Mouse (Mus musculus): ENCODE measurements around the gene Il10ra. TPM values are rescaled to one million over a fixed set of nuclear protein-coding genes. Genes with fewer than 3 reads are reported as not detected.

Il10ra gene
- polyA plus RNA-seq, 1 experiment from 2014 or later, result 0.54 TPM

- Histone ChIP-seq H3K9ac (no peak overlapping the region), H3K27me3 (no peaks in the 10 kb centered on the region), H3K4me1 (no peaks in the 10 kb centered on the region), H3K36me3 (no peaks in the 10 kb centered on the region), H3K4me3 (no peak overlapping the region), H3K9me3 (replicated peaks) (no peaks in the 10 kb centered on the region), H3K27ac (no peak overlapping the region), H3K4me2 (replicated peaks) (no peak overlapping the region)
- WGBS, result 96% methylated on average over 4 of the region's 4 CpGs
- ATAC-seq (ENCODE audit: low FRiP score), result no peak
Measured at GRCm38 (mm10) chr9:45255431-45255830, 13.5 kb downstream of the Il10ra start.

- WGBS, result 54% methylated on average over 4 of the region's 4 CpGs
- H3K4me2 ChIP-seq (replicated peaks), result no peak overlapping the region
- H3K27me3 ChIP-seq, result no peaks in the 10 kb centered on the region
Measured at GRCm38 (mm10) chr9:45254605-45255004, 14.3 kb downstream of the Il10ra start.

GRCm38 (mm10) chr9:45254021-45254420 is 14.9 kb downstream of the Il10ra start:
- no peaks in the 10 kb centered on the region for H3K36me3 ChIP-seq
- no peak overlapping the region for H3K9ac ChIP-seq
- no peak for ATAC-seq (ENCODE audit: low FRiP score)
- no peak overlapping the region for H3K4me3 ChIP-seq
- no peak overlapping the region for H3K27ac ChIP-seq
- no peaks in the 10 kb centered on the region for H3K4me1 ChIP-seq
- no peaks in the 10 kb centered on the region for H3K9me3 ChIP-seq (replicated peaks)
- no peak overlapping the region for H3K4me2 ChIP-seq (replicated peaks)
- WGBS, result 43% methylated on average over 6 of the region's 6 CpGs
- H3K27me3 ChIP-seq, result no peaks in the 10 kb centered on the region

More at GRCm38 (mm10) chr9:45254605-45255004, 14.3 kb downstream of the Il10ra start:
- Histone ChIP-seq H3K9me3 (replicated peaks) (no peaks in the 10 kb centered on the region), H3K9ac (no peak overlapping the region), H3K27ac (no peak overlapping the region), H3K4me3 (no peak overlapping the region), H3K36me3 (no peaks in the 10 kb centered on the region), H3K4me1 (no peaks in the 10 kb centered on the region)
- ATAC-seq (ENCODE audit: low FRiP score), result no peak

GRCm38 (mm10) chr9:45252395-45252794 is 16.6 kb downstream of the Il10ra start:
- ATAC-seq (ENCODE audit: low FRiP score), result no peak
- no peak overlapping the region for H3K4me2 ChIP-seq (replicated peaks)
- no peak overlapping the region for H3K9ac ChIP-seq
- no peaks in the 10 kb centered on the region for H3K4me1 ChIP-seq
- H3K4me3 ChIP-seq, result no peak overlapping the region
- no peaks in the 10 kb centered on the region for H3K36me3 ChIP-seq
- H3K9me3 ChIP-seq (replicated peaks), result no peaks in the 10 kb centered on the region
- no peaks in the 10 kb centered on the region for H3K27me3 ChIP-seq
- 78% methylated on average over 6 of the region's 6 CpGs for WGBS
- H3K27ac ChIP-seq, result no peak overlapping the region

- Histone ChIP-seq H3K27me3 (no peaks in the 10 kb centered on the region), H3K4me1 (no peaks in the 10 kb centered on the region), H3K9me3 (replicated peaks) (no peaks in the 10 kb centered on the region), H3K4me2 (replicated peaks) (no peak overlapping the region), H3K4me3 (no peak overlapping the region), H3K27ac (no peak overlapping the region), H3K36me3 (no peaks in the 10 kb centered on the region), H3K9ac (no peak overlapping the region)
- 81% methylated on average over 4 of the region's 4 CpGs for WGBS
- ATAC-seq (ENCODE audit: low FRiP score), result no peak
Measured at GRCm38 (mm10) chr9:45251990-45252389, 17.0 kb downstream of the Il10ra start.

- H3K9me3 ChIP-seq (replicated peaks), result no peaks in the 10 kb centered on the region
- 78% methylated on average over 3 of the region's 3 CpGs for WGBS
- H3K27ac ChIP-seq, result no peak overlapping the region
- no peaks in the 10 kb centered on the region for H3K36me3 ChIP-seq
- no peak for ATAC-seq (ENCODE audit: low FRiP score)
- H3K9ac ChIP-seq, result no peak overlapping the region
- H3K4me2 ChIP-seq (replicated peaks), result no peak overlapping the region
- no peaks in the 10 kb centered on the region for H3K4me1 ChIP-seq
- H3K4me3 ChIP-seq, result no peak overlapping the region
- no peaks in the 10 kb centered on the region for H3K27me3 ChIP-seq
Measured at GRCm38 (mm10) chr9:45251281-45251680, 17.7 kb downstream of the Il10ra start.

- Histone ChIP-seq H3K4me2 (replicated peaks) (no peak overlapping the region), H3K27ac (no peak overlapping the region), H3K36me3 (no peaks in the 10 kb centered on the region), H3K4me3 (no peak overlapping the region), H3K4me1 (no peaks in the 10 kb centered on the region), H3K9me3 (replicated peaks) (no peaks in the 10 kb centered on the region), H3K27me3 (no peaks in the 10 kb centered on the region), H3K9ac (no peak overlapping the region)
- WGBS, result 86% methylated on average over 7 of the region's 7 CpGs
- no peak for ATAC-seq (ENCODE audit: low FRiP score)
Measured at GRCm38 (mm10) chr9:45250306-45250705, 18.6 kb downstream of the Il10ra start.

- no peaks in the 10 kb centered on the region for H3K9me3 ChIP-seq (replicated peaks)
- H3K27ac ChIP-seq, result no peak overlapping the region
- H3K9ac ChIP-seq, result no peak overlapping the region
- no peak overlapping the region for H3K4me3 ChIP-seq
- ATAC-seq (ENCODE audit: low FRiP score), result no peak
- no peaks in the 10 kb centered on the region for H3K27me3 ChIP-seq
- 70% methylated on average over 2 of the region's 2 CpGs for WGBS
- H3K4me1 ChIP-seq, result no peaks in the 10 kb centered on the region
- H3K36me3 ChIP-seq, result no peaks in the 10 kb centered on the region
- no peak overlapping the region for H3K4me2 ChIP-seq (replicated peaks)
Measured at GRCm38 (mm10) chr9:45247536-45247935, 21.4 kb downstream of the Il10ra start.

GRCm38 (mm10) chr9:45246060-45246459 is 22.9 kb downstream of the Il10ra start:
- Histone ChIP-seq H3K27ac (no peak overlapping the region), H3K9me3 (replicated peaks) (no peaks in the 10 kb centered on the region), H3K4me3 (no peak overlapping the region), H3K36me3 (no peaks in the 10 kb centered on the region), H3K9ac (no peak overlapping the region), H3K4me1 (no peaks in the 10 kb centered on the region), H3K27me3 (no peaks in the 10 kb centered on the region), H3K4me2 (replicated peaks) (no peak overlapping the region)
- no peak for ATAC-seq (ENCODE audit: low FRiP score)
- 90% methylated on average over 6 of the region's 6 CpGs for WGBS

GRCm38 (mm10) chr9:45245432-45245831 is 23.5 kb downstream of the Il10ra start:
- 84% methylated on average over 1 of the region's 1 CpGs for WGBS
- no peaks in the 10 kb centered on the region for H3K27me3 ChIP-seq

GRCm38 (mm10) chr9:45241397-45241796 is 27.6 kb downstream of the Il10ra start:
- no peak overlapping the region for H3K27ac ChIP-seq
- H3K9ac ChIP-seq, result no peak overlapping the region
- no peaks in the 10 kb centered on the region for H3K4me1 ChIP-seq
- no peaks in the 10 kb centered on the region for H3K27me3 ChIP-seq
- ATAC-seq (ENCODE audit: low FRiP score), result no peak
- no peaks in the 10 kb centered on the region for H3K36me3 ChIP-seq
- H3K9me3 ChIP-seq (replicated peaks), result no peaks in the 10 kb centered on the region
- no peak overlapping the region for H3K4me3 ChIP-seq
- 76% methylated on average over 5 of the region's 5 CpGs for WGBS
- no peak overlapping the region for H3K4me2 ChIP-seq (replicated peaks)

More at GRCm38 (mm10) chr9:45245432-45245831, 23.5 kb downstream of the Il10ra start:
- Histone ChIP-seq H3K9ac (no peak overlapping the region), H3K4me2 (replicated peaks) (no peak overlapping the region), H3K4me3 (no peak overlapping the region), H3K4me1 (no peaks in the 10 kb centered on the region), H3K27ac (no peak overlapping the region), H3K9me3 (replicated peaks) (no peaks in the 10 kb centered on the region), H3K36me3 (no peaks in the 10 kb centered on the region)
- no peak for ATAC-seq (ENCODE audit: low FRiP score)

- Histone ChIP-seq H3K4me3 (no peak overlapping the region), H3K27ac (no peak overlapping the region), H3K9ac (no peak overlapping the region), H3K9me3 (replicated peaks) (no peaks in the 10 kb centered on the region), H3K4me1 (no peaks in the 10 kb centered on the region), H3K36me3 (no peaks in the 10 kb centered on the region), H3K4me2 (replicated peaks) (no peak overlapping the region), H3K27me3 (no peaks in the 10 kb centered on the region)
- WGBS, result 39% methylated on average over 7 of the region's 7 CpGs
- ATAC-seq (ENCODE audit: low FRiP score), result no peak
Measured at GRCm38 (mm10) chr9:45236744-45237143, 32.2 kb downstream of the Il10ra start.

- Histone ChIP-seq H3K36me3 (no peaks in the 10 kb centered on the region), H3K4me3 (no peak overlapping the region), H3K9me3 (replicated peaks) (no peaks in the 10 kb centered on the region), H3K4me2 (replicated peaks) (no peak overlapping the region), H3K9ac (no peak overlapping the region), H3K27ac (no peak overlapping the region), H3K27me3 (peaks cover 3% of the 10 kb centered on the region; the same call in 1 of the 2 replicates), H3K4me1 (no peaks in the 10 kb centered on the region)
- WGBS, result 83% methylated on average over 6 of the region's 6 CpGs
- ATAC-seq (ENCODE audit: low FRiP score), result no peak
Measured at GRCm38 (mm10) chr9:45235668-45236227, 33.2 kb downstream of the Il10ra start.

All from hindbrain, embryonic 12.5 days (tissue).